Mouse (Mus musculus) cerebellum, adult (tissue): ENCODE data around the gene Adam21.
"Not testable (repeated sequence)": the region's sequence is repeated elsewhere in the genome, so short reads cannot be mapped to it uniquely, and the experiment has no call there.

Source experiments
- ATAC-seq: cut with Nextera tagmentation; 2 replicates; pipeline ENCODE4 v1.9.2; 2017; ENCODE audit warnings: mild to moderate bottlenecking, moderate library complexity, mixed read lengths; ENCODE audit not compliant: insufficient number of reproducible peaks, low FRiP score, low TSS enrichment

The Adam21 gene

DNA sequence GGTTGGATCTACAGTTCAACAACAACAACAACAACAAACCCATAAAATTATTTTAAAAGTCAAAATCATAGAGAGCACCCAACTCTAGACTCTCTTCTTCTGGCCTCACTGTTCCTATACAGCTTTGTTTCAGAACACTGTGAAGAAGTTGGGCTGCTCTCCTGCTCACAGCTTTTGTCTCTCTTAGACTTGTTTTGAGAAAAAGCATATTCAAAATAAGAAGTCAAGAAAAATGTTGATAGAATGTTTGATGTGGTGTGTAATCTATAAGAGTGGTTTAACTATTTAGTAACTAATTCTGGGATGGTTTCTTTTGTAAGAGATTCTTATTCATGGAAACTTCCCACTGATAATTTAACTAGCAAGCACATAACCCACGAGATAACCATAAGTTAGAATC lies at the start of gene Adam21:
Gene Adam21, minus strand, starts transcription at position 101 of the 400 bp plus-strand sequence.
- no peak for ATAC-seq

DNA sequence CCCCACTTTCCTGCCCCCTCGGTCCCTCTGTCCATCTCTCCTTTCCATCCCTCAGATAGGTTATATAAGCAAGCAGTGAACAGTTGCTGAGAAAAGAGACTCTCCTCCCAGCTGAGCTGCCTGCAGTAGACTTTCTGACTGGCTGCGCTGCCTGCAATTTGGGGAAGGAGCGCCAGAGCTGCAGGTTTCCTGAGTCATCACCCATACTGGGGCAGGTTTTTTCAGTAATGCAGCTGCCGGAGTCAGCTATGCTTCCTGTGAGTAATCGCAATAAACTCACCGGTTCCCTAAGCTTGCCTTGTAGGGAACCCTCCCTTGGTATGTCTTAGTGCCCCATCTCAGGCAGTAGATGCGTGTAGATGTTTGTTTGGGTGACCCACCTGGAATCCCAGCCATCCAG lies 48.7 kb upstream of the Adam21 start:
- ATAC-seq: no peak

DNA sequence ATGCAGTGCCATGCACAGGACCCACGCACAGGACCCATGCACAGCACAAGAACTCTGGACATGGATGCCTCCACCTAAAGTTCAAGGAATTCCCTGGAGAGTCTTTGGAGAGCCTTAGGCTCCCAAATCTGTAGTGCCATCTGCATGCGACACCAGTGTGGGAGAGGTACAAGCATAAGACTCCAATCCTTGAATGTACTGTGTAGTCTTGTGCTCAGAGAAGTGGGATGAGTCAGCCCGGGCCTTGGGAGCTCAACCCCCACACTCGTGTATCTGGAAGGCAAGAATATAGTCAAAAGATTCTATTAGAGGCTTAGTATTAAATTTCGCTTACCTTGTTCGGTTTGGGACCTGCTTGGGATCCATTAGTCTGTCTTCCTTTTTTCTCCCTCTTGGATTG lies 47.5 kb upstream of the Adam21 start:
- ATAC-seq: no peak

DNA sequence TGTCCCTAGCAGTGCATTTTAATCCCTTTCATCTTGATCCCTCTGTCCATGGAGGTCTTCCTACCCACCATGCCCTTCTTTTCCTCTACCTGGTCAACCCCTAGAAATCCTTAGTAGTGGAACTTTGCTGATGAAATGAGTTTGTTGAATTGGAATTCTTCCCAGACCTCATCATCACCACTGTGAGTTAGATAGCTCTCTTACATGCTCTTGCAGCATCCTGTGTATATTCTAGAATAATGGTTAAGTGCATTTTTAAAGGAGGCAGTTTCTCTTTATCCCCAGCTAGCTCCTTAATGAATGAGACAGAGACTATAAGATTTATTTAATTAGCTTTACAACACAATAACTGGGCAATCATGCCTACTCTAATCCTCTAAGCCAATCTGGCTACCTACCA lies 41.2 kb upstream of the Adam21 start:
- ATAC-seq: no peak

DNA sequence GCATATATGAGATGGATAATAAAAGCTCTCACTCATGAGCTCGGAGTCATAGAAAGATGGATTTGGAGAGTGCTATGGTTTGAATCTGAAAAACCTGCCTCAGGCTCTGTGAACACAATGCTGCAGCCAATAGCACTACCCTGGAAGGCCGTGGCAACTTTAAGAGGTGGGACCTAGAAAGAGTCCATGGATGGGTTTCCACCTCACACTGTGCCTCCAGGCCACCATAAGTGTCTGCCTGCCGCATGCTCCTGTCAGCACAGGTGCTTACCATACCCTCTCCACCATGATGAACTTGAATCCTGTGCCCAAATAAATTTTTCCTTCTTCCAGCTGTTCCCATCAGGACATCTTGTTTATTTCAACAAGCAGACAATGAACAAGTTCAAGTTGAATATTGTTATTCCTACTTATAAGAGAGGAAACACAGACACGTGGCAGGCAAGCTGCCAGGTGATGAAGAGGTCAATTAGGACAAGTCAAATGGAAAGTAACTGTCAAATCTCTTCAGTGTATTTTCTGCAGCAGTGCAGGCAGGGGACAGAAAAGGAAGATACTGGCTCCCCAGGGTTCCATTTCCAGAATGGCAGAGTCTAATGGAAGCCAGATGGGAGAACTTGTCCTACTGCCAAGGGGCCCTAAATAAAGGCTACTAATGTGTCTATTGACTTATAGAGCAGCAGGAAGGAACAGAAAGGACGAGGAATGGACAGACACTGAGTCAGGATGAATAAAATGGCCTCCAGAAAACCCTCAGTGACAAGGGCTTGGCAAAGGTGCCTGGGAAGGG lies 36.9 kb upstream of the Adam21 start:
- no peak for ATAC-seq

DNA sequence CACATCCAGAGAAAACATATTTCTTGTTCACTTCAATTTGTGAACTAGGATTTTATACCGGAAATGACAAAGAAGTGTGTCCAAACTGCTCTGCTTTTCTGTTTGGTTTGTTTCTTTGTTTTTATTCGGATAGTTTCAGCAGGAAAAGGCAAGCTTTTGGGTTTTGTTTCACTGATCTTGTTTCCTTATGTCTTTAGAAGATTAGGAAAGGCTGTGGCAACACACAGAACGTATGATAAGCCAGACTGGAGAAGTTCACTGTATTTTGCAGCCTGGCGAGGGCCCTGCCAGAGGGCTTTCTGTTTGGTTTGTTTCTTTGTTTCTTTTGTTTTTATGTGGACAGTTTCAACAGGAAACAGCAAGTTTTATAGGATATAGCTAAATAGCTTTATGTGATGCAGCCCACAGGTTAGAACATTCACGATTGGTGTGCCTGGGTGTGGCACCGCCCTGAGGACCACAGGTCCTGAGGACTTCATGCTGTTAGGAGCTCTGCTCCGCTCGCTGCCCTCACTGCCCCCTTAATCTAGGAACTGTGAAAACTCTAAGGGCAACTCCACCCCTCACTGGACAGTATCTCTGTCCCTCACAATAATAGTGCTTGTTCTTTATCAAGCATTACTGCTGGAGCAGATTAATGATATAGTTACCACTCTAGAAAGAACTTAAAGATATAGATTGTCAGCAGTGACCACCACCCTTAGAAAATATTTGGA lies 28.4 kb upstream of the Adam21 start:
- ATAC-seq: no peak

DNA sequence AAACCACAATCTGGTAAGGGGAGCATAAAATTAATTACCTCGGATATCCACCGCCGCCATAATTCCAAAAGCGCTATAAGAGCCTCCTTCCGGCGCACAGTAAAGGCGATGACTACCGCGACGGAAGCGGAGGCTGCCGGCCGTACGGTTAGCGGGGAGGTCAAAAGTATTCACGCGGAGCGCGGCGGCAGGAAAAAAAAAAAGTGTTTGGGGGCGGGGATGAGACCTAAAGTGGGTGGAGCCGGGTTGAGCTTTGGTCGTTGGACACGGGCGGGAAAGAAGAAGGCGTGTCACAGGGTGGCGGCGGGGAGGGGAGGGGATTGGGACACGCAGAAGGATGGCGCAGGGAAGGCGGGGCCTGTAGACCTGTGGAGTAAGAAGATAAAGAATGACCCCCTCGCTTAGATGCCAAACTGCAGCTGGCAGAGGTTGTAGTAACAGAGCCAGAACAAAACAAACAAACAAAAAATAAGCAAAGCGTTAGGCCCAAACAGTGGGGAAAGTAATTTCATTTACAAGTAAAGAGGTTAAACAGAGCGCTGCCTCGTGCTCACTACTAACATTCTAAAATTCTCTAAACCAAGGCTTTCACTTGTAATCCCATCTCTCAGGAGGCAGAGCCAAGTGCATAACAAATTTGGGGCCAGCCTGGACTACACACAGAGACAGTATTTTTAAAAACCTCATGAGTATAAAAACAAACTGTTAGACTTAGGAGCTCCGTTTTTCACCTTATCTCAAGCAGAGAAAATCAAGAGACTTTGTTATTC lies 26.8 kb upstream of the Adam21 start, which contains the start of gene Med6:
Gene Med6, minus strand, starts transcription at position 107 of the 770 bp plus-strand sequence.
- ATAC-seq: peak; percentile 97

DNA sequence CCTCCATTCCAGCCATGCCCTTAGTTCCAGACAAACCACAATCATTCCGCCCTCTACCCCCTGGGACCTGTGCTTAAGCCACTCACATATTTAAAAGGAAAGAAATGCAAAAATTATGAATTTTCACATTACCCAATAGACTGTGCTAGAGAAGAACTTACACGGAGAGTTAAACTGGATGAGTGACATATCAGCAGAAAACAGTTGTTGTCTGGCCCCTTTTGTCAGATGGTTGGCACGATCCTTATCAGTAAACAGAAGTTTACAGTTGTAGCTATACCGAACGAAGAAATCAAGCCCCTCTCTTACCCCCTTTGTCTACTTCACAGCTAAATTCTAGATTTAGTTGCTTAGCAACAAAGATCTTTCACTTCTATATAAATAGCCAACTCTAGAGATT lies 343 bp downstream of the Adam21 start:
- ATAC-seq: no peak

DNA sequence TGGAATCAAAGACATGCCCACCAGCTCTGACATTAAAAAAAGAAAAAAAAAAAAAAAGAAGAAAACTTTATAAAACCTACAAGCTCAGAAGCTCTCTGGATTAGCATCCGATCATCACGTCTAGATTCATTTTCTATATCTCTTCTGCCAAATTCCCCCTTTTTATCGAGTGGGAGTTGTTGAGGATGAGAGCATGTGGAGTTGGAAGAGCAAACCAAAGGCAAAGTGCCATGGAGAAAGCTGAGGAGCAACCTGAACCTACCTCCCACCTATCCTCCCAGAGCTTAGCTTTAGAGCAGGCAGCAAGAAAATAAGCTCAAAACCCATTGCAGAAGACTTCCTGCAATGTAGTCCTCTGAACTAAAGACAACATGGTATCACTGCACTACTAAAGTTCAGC lies 4.1 kb downstream of the Adam21 start:
- no peak for ATAC-seq

DNA sequence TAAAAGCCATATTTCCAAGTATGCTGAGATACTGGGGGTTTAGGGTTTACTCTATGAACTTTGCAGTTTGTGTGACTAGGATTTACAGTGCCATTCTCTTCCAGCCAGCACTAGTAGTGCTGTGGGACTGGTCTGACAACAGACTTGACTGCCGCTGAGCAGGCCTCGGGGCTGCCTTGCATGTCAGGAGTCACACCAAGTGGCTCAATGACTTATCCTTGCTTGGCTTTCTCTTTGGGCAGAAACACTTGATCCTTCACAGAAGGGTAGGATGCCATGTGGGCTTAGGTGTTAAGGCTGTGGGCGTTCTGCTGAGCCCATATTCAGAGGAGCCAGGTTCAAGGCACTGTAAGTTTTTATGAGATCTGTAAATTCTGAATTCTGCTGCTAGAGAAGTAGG lies 19.0 kb downstream of the Adam21 start:
- ATAC-seq: no peak

DNA sequence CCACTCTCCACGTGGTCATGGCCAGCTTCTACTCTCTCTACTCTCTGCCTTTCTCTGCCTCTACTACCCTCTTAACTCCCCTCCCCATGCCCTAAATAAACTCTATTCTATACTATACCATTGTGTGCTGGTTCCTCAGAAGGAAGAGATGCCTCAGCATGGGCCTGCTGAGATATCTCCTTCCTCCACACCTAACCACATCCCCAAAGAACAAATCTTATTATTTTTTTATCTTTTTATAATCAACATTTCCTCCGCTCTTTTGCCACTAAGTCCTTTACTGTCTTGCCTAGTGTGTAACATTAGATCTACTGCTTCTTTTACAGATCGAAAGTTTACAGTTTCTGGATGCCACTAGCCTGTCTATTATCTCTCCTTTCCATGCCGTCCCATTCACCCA lies 21.1 kb downstream of the Adam21 start:
- ATAC-seq: no peak

DNA sequence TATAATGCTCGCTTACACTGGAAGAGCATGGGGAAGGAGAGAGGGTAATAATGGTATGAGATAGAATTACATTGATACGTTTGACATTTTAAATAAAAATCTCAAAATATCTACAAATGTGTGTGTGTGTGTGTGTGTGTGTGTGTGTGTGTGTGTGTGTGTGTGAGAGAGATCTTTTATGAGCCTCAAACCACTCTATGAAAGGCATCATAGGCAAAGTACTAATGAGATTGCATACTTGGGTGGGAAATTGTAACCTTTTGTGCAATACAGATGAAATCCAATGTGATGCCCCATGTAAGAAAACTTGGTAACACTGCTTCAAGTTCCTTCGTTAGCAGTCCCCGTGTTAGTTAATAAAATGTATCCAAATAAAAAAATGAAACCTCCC lies 35.2 kb downstream of the Adam21 start:
- ATAC-seq: no peak

DNA sequence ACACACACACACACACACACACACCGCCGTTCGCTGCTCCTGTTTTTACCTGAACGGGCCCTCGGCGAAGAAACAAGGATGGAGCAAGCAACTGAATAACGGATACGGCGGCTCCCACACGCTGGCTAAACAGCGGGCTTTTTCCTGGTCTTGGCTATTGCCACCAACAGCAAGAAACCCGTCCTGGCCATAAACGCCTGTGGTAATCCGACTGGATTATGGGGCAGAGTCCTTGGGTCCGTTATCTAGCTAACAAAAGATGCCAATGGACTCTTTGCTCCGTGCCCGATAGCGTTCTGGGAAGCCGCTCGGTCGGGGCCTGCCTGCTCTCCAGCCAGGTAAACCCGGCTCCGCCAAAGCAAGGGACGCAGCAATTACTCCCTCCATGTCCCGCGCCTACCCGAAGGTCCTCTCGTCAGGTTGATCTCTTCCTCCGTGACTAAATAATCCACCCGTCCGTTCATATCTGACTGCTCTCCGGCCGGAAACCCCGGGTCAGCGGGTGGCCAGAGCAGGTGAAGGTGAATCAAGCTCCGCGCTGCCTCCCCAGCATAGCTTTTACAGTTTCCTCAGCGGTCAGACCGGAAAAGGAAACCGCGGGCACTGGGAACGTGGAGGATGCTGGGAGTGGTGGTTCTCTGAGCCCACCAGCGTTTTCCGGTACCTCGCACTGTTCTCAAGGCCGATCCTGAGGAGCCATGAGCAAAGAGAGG lies 35.8 kb downstream of the Adam21 start, which contains the start of the genes Gm20498 and Synj2bp:
Gene Gm20498, minus strand, starts transcription at position 590 of the 713 bp plus-strand sequence.
Gene Synj2bp, minus strand, starts transcription at position 596 of the 713 bp plus-strand sequence.
- ATAC-seq: peak; percentile 97

DNA sequence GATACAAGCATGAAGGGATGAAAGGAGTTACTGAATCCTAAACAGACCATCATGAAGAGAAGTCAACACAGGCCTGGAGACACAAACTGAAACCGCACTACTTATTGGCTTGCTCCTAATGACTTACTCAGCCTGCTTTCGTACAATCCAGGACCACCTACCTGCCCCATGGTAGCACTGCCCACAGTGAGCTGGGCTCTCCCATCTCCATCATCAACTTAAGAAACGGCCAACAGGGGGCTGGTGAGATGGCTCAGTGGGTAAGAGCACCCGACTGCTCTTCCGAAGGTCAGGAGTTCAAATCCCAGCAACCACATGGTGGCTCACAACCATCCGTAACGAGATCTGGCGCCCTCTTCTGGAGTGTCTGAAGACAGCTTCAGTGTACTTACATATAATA lies 37.7 kb downstream of the Adam21 start:
- ATAC-seq: not testable (repeated sequence)
